Mouse (Mus musculus) hindbrain, embryonic 14.5 days (tissue): ENCODE results near the gene Arfip2. TPM values are rescaled to one million over a fixed set of nuclear protein-coding genes. Genes with fewer than 3 reads are reported as not detected.

Experiments
- polyA plus RNA-seq: library from polyadenylated mRNA; unstranded; fragments of >200 nt; fragmentation: Nextera tagmentation; extraction: Ambion mirVana; gene quantifications from 2 replicates; pipeline ENCODE4 v1.2.1, GENCODE M21; 2014

Arfip2 gene
- polyA plus RNA-seq, 1 experiment from 2014 or later: 95.5 TPM

Other genes with a start within 250 kb of the Arfip2 start
- 39.0 and 42.2 TPM in 2 replicates for gene Fam160a2, start 240.4 kb downstream of the Arfip2 start, polyA plus RNA-seq
- not detected in 2 replicates for gene Cnga4, start 235.8 kb downstream of the Arfip2 start, polyA plus RNA-seq
- gene Cckbr, start 214.7 kb downstream of the Arfip2 start, polyA plus RNA-seq: 3.8 and 4.0 TPM in 2 replicates
- gene Cavin3, start 158.1 kb downstream of the Arfip2 start, polyA plus RNA-seq: 32.6 and 36.0 TPM in 2 replicates
- 95.9 and 106 TPM in 2 replicates for gene Smpd1, start 86.1 kb downstream of the Arfip2 start, polyA plus RNA-seq
- gene Apbb1, start 58.8 kb downstream of the Arfip2 start, polyA plus RNA-seq: 224 and 243 TPM in 2 replicates
- gene Hpx, start 40.3 kb downstream of the Arfip2 start, polyA plus RNA-seq: 0.13 TPM in 1 of 2 replicates, not detected in the other
- 85.5 and 90.7 TPM in 2 replicates for gene Trim3, start 6.8 kb downstream of the Arfip2 start, polyA plus RNA-seq
- gene Timm10b, start 360 bp downstream of the Arfip2 start, polyA plus RNA-seq: 147 and 154 TPM in 2 replicates
- 20.5 and 21.7 TPM in 2 replicates for gene Gm45799, start 136 bp upstream of the Arfip2 start, polyA plus RNA-seq
- 1.1 and 2.0 TPM in 2 replicates for gene Dnhd1, start 10.4 kb upstream of the Arfip2 start, polyA plus RNA-seq
- 206 and 220 TPM in 2 replicates for gene Ilk, start 96.2 kb upstream of the Arfip2 start, polyA plus RNA-seq
- 21.3 and 24.1 TPM in 2 replicates for gene Rrp8, start 97.0 kb upstream of the Arfip2 start, polyA plus RNA-seq
- gene Taf10, start 103.9 kb upstream of the Arfip2 start, polyA plus RNA-seq: 128 and 140 TPM in 2 replicates
- gene Tpp1, start 111.8 kb upstream of the Arfip2 start, polyA plus RNA-seq: 48.2 and 51.6 TPM in 2 replicates
- 21.1 and 23.2 TPM in 2 replicates for gene Dchs1, start 147.2 kb upstream of the Arfip2 start, polyA plus RNA-seq
- 164 and 208 TPM in 2 replicates for gene Mrpl17, start 170.7 kb upstream of the Arfip2 start, polyA plus RNA-seq